Mouse (Mus musculus) CH12.LX (cell line): ENCODE data around the gene Rtcb.

Experiments
- CHD2 ChIP-seq: IDR thresholded peaks from 2 replicates; pipeline ENCODE4 v1.6.1; 2011; ENCODE audit warnings: low read length, improper control_type of control experiment
- CTCF ChIP-seq, 2 experiments: IDR thresholded peaks in 1 of 2; conservative IDR thresholded peaks in 1 of 2; 2 replicates each; pipeline ENCODE4 v1.5.1; 2011 to 2012; ENCODE audit warnings: low read depth in 2 of 2, low read length in 2 of 2, improper control_type of control experiment in 1 of 2, inconsistent platforms in 1 of 2, mild to moderate bottlenecking in 1 of 2, moderate library complexity in 1 of 2
- MAFK ChIP-seq: IDR thresholded peaks from 2 replicates; pipeline ENCODE4 v1.6.1; 2011; ENCODE audit warnings: low read length, improper control_type of control experiment; ENCODE audit not compliant: insufficient replicate concordance
- MAX ChIP-seq: IDR thresholded peaks from 2 replicates; pipeline ENCODE4 v1.6.1; 2011; ENCODE audit warnings: low read length, improper control_type of control experiment
- NELFE ChIP-seq: IDR thresholded peaks from 2 replicates; pipeline ENCODE4 v1.6.1; 2011; ENCODE audit warnings: low read depth, low read length, improper control_type of control experiment
- NRF1 ChIP-seq: IDR thresholded peaks from 2 replicates; pipeline ENCODE4 v1.6.1; 2014; ENCODE audit warnings: low read depth, mild to moderate bottlenecking, inconsistent platforms, low read length, improper control_type of control experiment, moderate library complexity
- POLR2A ChIP-seq: IDR thresholded peaks from 2 replicates; pipeline ENCODE4 v1.6.1; 2011; ENCODE audit warnings: low read depth, mild to moderate bottlenecking, improper control_type of control experiment, low read length
- POLR2AphosphoS2 ChIP-seq: IDR thresholded peaks from 2 replicates; pipeline ENCODE4 v1.6.1; 2011; ENCODE audit warnings: low read depth, low read length, improper control_type of control experiment
- RCOR1 ChIP-seq: conservative IDR thresholded peaks from 2 replicates; pipeline ENCODE4 v1.6.1; 2012; ENCODE audit warnings: low read depth, mild to moderate bottlenecking, inconsistent platforms, low read length, improper control_type of control experiment
- TBP ChIP-seq: conservative IDR thresholded peaks from 2 replicates; pipeline ENCODE4 v1.6.1; 2011; ENCODE audit warnings: low read depth, low read length, improper control_type of control experiment
- USF1 ChIP-seq: IDR thresholded peaks from 2 replicates; pipeline ENCODE4 v1.6.1; 2014; ENCODE audit warnings: low read depth, mild to moderate bottlenecking, inconsistent platforms, low read length, improper control_type of control experiment
- ZC3H11A ChIP-seq: IDR thresholded peaks from 2 replicates; pipeline ENCODE4 v1.6.1; 2012; ENCODE audit warnings: low read depth, mild to moderate bottlenecking, inconsistent platforms, low read length, improper control_type of control experiment

DNA sequence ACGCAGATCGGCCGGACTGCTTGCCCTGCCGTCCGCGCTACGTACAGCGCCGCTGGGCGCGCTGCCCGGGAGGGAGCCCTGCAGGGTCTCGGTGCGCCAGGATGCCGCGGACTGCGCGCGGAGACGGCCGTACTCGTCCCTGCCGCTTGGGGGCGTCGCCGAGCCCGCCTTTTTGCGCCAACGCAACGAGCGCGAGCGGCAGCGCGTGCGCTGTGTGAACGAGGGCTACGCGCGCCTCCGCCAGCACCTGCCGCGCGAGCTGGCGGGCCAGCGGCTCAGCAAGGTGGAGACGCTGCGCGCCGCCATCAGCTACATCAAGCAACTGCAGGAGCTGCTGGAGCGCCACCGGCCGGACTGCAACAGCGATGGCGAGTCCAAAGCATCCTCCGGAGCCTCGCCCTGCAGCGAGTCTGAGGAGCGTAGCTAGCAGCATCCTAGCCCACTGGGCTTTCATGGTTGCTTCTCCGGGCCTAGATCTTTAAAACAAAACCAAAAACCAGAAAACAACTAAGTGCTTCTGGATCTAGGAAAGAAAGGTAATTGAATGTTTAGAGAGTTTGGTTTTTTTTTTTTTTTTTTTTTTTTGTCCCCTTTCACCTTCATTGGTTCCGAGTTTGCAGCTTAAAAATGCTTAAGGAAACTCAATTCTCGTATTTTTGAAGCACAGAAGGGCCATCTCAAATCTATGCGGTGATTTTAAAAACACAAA is 29.0 kb downstream of the Rtcb start:
- TF ChIP-seq POLR2A (peak; percentile 47; the same call in 1 of the 2 replicates), CHD2 (no peak), MAFK (no peak), RCOR1 (no peak), TBP (no peak), MAX (peak; percentile 61; the same call in 1 of the 2 replicates), ZC3H11A (no peak), CTCF (conservative IDR thresholded peaks at IDR 0.05 in 1 of 2, IDR thresholded peaks at IDR 0.05 in 1 of 2; ENCODE audit: low read depth in 2 of 2, low read length in 2 of 2) (peak in 1 of 2 experiments; percentile 66; a peak in 2 of 4 replicates), NELFE (peak; percentile 55; the same call in 1 of the 2 replicates), NRF1 (peak; percentile 90), POLR2AphosphoS2 (no peak), USF1 (no peak)
